Mouse (Mus musculus) CH12.LX (cell line): Measurements from ENCODE around the gene Cfdp1. TPM values are rescaled to one million over a fixed set of nuclear protein-coding genes. Genes with fewer than 3 reads are reported as not detected.

Experiments
- DNase-seq: peaks from one replicate; pipeline ENCODE4 v3.0.0-alpha.2; 2013; ENCODE audit errors: extremely low read depth
- H3K27ac ChIP-seq: 2 replicates; pipeline ENCODE4 v1.5.1; 2012; ENCODE audit warnings: low read depth, mild to moderate bottlenecking, control low read depth, moderate library complexity; ENCODE audit not compliant: insufficient read depth
- H3K27me3 ChIP-seq: replicated peaks from 2 replicates; pipeline ENCODE3; 2012; ENCODE audit warnings: inconsistent platforms
- H3K36me3 ChIP-seq, 2 experiments: replicated peaks in 1 of 2; 2 replicates each; pipeline versions ENCODE3 to v1.6.1; 2012; ENCODE audit warnings: inconsistent platforms in 1 of 2, low read length in 1 of 2, mild to moderate bottlenecking in 1 of 2, mixed read lengths in 1 of 2, moderate library complexity in 1 of 2; ENCODE audit not compliant: control insufficient read depth in 1 of 2, insufficient read depth in 1 of 2
- H3K4me1 ChIP-seq, 2 experiments: 2 replicates each; pipeline ENCODE4 v1.6.1; 2012; ENCODE audit warnings: inconsistent platforms in 1 of 2, moderate library complexity in 1 of 2; ENCODE audit not compliant: insufficient read depth in 2 of 2, control insufficient read depth in 1 of 2
- H3K4me2 ChIP-seq: 2 replicates; pipeline ENCODE4 v1.6.1; 2012; ENCODE audit warnings: low read depth, mild to moderate bottlenecking, control low read depth; ENCODE audit not compliant: poor library complexity, insufficient read depth, severe bottlenecking
- H3K4me3 ChIP-seq, 3 experiments: fragments of 150-350 bp in 1 of 3; sonication (generic) in 1 of 3; replicated peaks in 1 of 3; 2 replicates each; pipeline versions ENCODE3 to v1.5.1; 2011 to 2012; ENCODE audit warnings: low read depth in 2 of 3, low read length in 2 of 3, mild to moderate bottlenecking in 2 of 3, moderate library complexity in 2 of 3, control low read depth in 1 of 3, improper control_type of control experiment in 1 of 3, inconsistent platforms in 1 of 3, mixed read lengths in 1 of 3; ENCODE audit not compliant: poor library complexity in 1 of 3
- H3K79me2 ChIP-seq: replicated peaks from 2 replicates; pipeline ENCODE4 v1.6.1; 2012; ENCODE audit warnings: mild to moderate bottlenecking, moderate library complexity; ENCODE audit not compliant: control insufficient read depth, poor library complexity, insufficient read depth, severe bottlenecking; ENCODE audit errors: extremely low read depth
- H3K9ac ChIP-seq: 2 replicates; pipeline ENCODE4 v1.6.1; 2012; ENCODE audit warnings: low read depth, mild to moderate bottlenecking, control low read depth, moderate library complexity; ENCODE audit not compliant: insufficient read depth
- H3K9me3 ChIP-seq: replicated peaks from 2 replicates; pipeline ENCODE3; 2012; ENCODE audit warnings: low read length, inconsistent platforms, mixed read lengths
- CHD2 ChIP-seq: IDR thresholded peaks from 2 replicates; pipeline ENCODE4 v1.6.1; 2011; ENCODE audit warnings: low read length, improper control_type of control experiment
- EP300 ChIP-seq: IDR thresholded peaks from 2 replicates; pipeline ENCODE4 v1.6.1; 2011; ENCODE audit warnings: low read length, improper control_type of control experiment
- JUND ChIP-seq: conservative IDR thresholded peaks from 2 replicates; pipeline ENCODE4 v1.6.1; 2011; ENCODE audit warnings: low read depth, low read length, improper control_type of control experiment
- MAZ ChIP-seq: IDR thresholded peaks from 2 replicates; pipeline ENCODE4 v1.6.1; 2012; ENCODE audit warnings: low read depth, mild to moderate bottlenecking, inconsistent platforms, low read length, improper control_type of control experiment, moderate library complexity
- NRF1 ChIP-seq: IDR thresholded peaks from 2 replicates; pipeline ENCODE4 v1.6.1; 2014; ENCODE audit warnings: low read depth, mild to moderate bottlenecking, inconsistent platforms, low read length, improper control_type of control experiment, moderate library complexity
- POLR2AphosphoS2 ChIP-seq: IDR thresholded peaks from 2 replicates; pipeline ENCODE4 v1.6.1; 2011; ENCODE audit warnings: low read depth, low read length, improper control_type of control experiment
- USF1 ChIP-seq: IDR thresholded peaks from 2 replicates; pipeline ENCODE4 v1.6.1; 2014; ENCODE audit warnings: low read depth, mild to moderate bottlenecking, inconsistent platforms, low read length, improper control_type of control experiment
- ZNF384 ChIP-seq: IDR thresholded peaks from 2 replicates; pipeline ENCODE4 v1.6.1; 2012; ENCODE audit warnings: low read depth, low read length, improper control_type of control experiment, inconsistent platforms
- dilution Hi-C: fragments of 300-500 bp; cut with MboI; formaldehyde crosslinking; loops from 2 replicates; pipeline ENCODE4 v1.14.3; 2020; ENCODE audit warnings: low sequenced_read_pairs; ENCODE audit not compliant: extremely low pct_unique_long_range_greater_than_20kb, extremely low pct_ligation_motif_present
- in situ Hi-C: fragments of 300-500 bp; cut with MboI; formaldehyde crosslinking; loops from 3 replicates; pipeline ENCODE4 v1.14.3; 2019; ENCODE audit warnings: low sequenced_read_pairs, low pct_ligation_motif_present, low pct_unique_long_range_greater_than_20kb, mixed read lengths
- polyA plus RNA-seq: library from polyadenylated mRNA; unstranded; fragments of >175 nt; gene quantifications from 2 replicates; pipeline ENCODE4 v1.2.1, GENCODE M21; 2012; ENCODE audit warnings: low read depth; ENCODE audit not compliant: insufficient read length
- total RNA-seq, 2 experiments: library from RNA; depleted of rRNA; stranded (reverse); fragments of 300-350 nt in 1 of 2; fragments of >200 nt in 1 of 2; gene quantifications; 2 replicates each; pipeline ENCODE4 v1.2.3; 2012 to 2014

Cfdp1 gene
- total and polyA plus RNA-seq, 3 experiments, result 113 to 210 (median 169) TPM

- Histone ChIP-seq H3K27me3 (peaks cover 50% of the 10 kb centered on the region), H3K4me3 (no peak overlapping the region), H3K79me2 (no peaks in the 10 kb centered on the region), H3K27ac (no peak overlapping the region), H3K4me2 (no peak overlapping the region), H3K9ac (no peak overlapping the region), H3K4me1 (peaks cover 0 to 2% of the 10 kb centered on the region in 2 experiments; a peak in 1 of 4 replicates), H3K36me3 (no peaks in the 10 kb centered on the region), H3K9me3 (no peaks in the 10 kb centered on the region)
- DNase-seq, result no peak
- TF ChIP-seq ZNF384, result peak; percentile 54; the same call in 1 of the 2 replicates
- TF ChIP-seq JUND, result no peak
- in situ Hi-C loops, result no loop called here
- dilution Hi-C loops, result no loop called here
These were observed 109.0 kb downstream of the Cfdp1 start for GRCm38 (mm10) chr8:111745086-111745485.

GRCm38 (mm10) chr8:111743792-111744696 is 110.0 kb downstream of the Cfdp1 start, which contains the start of gene Bcar1:
TSS of gene Bcar1 (minus strand) at chr8:111743809.
- Histone ChIP-seq H3K4me3 (no peak within 1 kb of the TSS), H3K4me2 (peak within 1 kb of the TSS; percentile 24; the same call in 1 of the 2 replicates), H3K4me1 (peaks cover 0 to 2% of the 10 kb centered on the region in 2 experiments; a peak in 1 of 4 replicates), H3K79me2 (no peaks in the 10 kb centered on the region), H3K27ac (no peak within 1 kb of the TSS), H3K9ac (no peak within 1 kb of the TSS), H3K9me3 (peaks cover 3% of the 10 kb centered on the region), H3K36me3 (no peaks in the 10 kb centered on the region), H3K27me3 (peaks cover 59% of the 10 kb centered on the region)
- in situ Hi-C loops (no loop called here), dilution Hi-C loops (no loop called here)
- DNase-seq, result no peak
- TF ChIP-seq NRF1 (peak; percentile 74), CHD2 (no peak)

GRCm38 (mm10) chr8:111743101-111743791 is 110.8 kb downstream of the Cfdp1 start:
- peaks cover 67% of the 10 kb centered on the region for H3K27me3 ChIP-seq
- no peak overlapping the region for H3K4me2 ChIP-seq
- H3K9ac ChIP-seq, result no peak overlapping the region
- dilution Hi-C loops, result no loop called here
- no peaks in the 10 kb centered on the region for H3K36me3 ChIP-seq
- H3K9me3 ChIP-seq, result peaks cover 3% of the 10 kb centered on the region
- H3K4me1 ChIP-seq, result peaks cover 0 to 2% of the 10 kb centered on the region in 2 experiments; a peak in 1 of 4 replicates
- H3K4me3 ChIP-seq, result no peak overlapping the region
- no peak for DNase-seq
- TF ChIP-seq USF1 (no peak), CHD2 (no peak), MAZ (no peak), EP300 (no peak), NRF1 (no peak), POLR2AphosphoS2 (no peak)
- in situ Hi-C loops, result no loop called here
- H3K79me2 ChIP-seq, result no peaks in the 10 kb centered on the region
- H3K27ac ChIP-seq, result no peak overlapping the region
